Mouse (Mus musculus): ENCODE measurements around the gene Kif12. TPM values are rescaled to one million over a fixed set of nuclear protein-coding genes. Genes with fewer than 3 reads are reported as not detected.
A peak's percentile ranks its signal among the peaks of the same experiment; 100 is the strongest.

Kif12 gene
- polyA plus RNA-seq, 1 experiment from 2014 or later: not detected

DNA sequence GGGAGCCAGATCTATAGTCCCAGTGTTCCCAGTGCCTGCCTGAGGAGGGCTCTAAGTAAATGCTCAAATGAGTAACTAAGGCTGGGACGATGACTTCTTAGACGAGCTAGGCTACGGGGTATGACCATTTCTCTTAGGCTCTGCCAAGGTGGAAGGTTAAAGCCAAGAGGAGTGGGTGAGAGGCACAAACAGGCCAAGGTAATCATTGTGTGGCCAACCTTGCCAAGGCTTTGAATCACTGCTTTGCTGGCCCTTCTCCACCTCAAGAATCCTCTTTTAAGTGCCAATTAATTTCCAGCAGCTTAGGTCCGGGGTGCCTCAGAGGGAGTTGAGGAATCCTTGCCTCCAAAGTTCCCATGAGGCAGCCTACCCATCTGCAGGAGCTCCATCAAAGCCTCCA is 1.9 kb downstream of the Kif12 start:
- WGBS: 90% methylated on average over 4 of the region's 4 CpGs
- Histone ChIP-seq H3K9me3 (ENCODE audit: control insufficient read depth, low read length) (0 out of 2 replicates have a peak, but pooled peaks cover 2% of the 10 kb centered on the region), H3K27me3 (replicated peaks; ENCODE audit: control insufficient read depth, insufficient read depth, low read length) (peaks cover 2% of the 10 kb centered on the region; the same call in 1 of the 2 replicates), H3K4me2 (ENCODE audit: low read length) (no peak overlapping the region), H3K4me3 (ENCODE audit: low read length) (no peak overlapping the region), H3K27ac (ENCODE audit: low read depth, low read length) (no peak overlapping the region), H3K36me3 (ENCODE audit: control insufficient read depth, insufficient read depth, low read length) (no peaks in the 10 kb centered on the region), H3K4me1 (ENCODE audit: control insufficient read depth, insufficient read depth, low read depth, low read length) (no peaks in the 10 kb centered on the region), H3K9ac (ENCODE audit: low read depth, low read length) (no peak overlapping the region)
- ATAC-seq: no peak

DNA sequence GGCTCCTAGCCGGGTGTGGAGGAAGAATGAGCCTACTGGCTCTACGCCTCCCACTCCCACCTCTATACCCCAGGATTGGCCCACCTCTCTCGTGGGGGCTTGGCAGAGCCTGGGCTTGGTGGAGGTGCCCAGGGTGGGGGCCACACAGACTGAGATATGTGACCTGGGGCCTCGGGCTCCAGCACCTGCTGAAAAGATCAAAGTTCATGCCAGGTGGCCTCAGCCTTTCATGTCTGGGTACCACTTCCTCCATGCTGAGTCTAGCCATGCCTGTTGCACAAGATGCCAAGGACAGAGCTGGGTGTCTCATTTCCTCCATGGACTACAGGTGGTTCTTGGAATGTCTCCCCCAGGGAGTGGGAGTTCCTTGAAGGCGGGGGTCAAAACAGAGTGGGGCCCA is 5.6 kb downstream of the Kif12 start:
- ATAC-seq: no peak
- H3K4me2 ChIP-seq (ENCODE audit: low read length): no peak overlapping the region
- WGBS: 89% methylated on average over 5 of the region's 5 CpGs
- H3K9me3 ChIP-seq (ENCODE audit: control insufficient read depth, low read length): no peaks in the 10 kb centered on the region
- H3K4me3 ChIP-seq (ENCODE audit: low read length): no peak overlapping the region
- no peaks in the 10 kb centered on the region for H3K4me1 ChIP-seq (ENCODE audit: control insufficient read depth, insufficient read depth, low read depth, low read length)
- no peak overlapping the region for H3K27ac ChIP-seq (ENCODE audit: low read depth, low read length)
- H3K9ac ChIP-seq (ENCODE audit: low read depth, low read length): no peak overlapping the region
- no peaks in the 10 kb centered on the region for H3K27me3 ChIP-seq (replicated peaks; ENCODE audit: control insufficient read depth, insufficient read depth, low read length)
- H3K36me3 ChIP-seq (ENCODE audit: control insufficient read depth, insufficient read depth, low read length): no peaks in the 10 kb centered on the region

DNA sequence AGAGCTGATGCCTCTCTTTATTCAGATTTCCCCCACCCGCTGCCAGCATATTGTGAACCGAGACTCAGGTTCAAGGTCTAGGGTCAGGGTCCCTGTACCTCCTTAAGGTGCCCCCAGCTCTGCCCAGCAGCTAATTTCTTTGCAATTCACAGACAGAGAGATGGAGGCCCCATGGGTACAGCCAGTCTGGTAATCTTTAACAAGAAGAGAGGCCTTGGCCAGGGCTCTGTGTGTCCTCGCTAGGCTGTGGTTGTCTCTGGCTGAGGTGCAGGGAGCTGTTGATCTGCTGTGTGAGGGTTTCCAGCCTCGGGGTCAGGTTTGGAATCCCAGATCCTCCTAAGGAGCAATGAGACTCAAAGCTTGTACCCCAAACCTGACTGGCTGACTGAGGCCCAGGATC is 6.3 kb downstream of the Kif12 start:
- Histone ChIP-seq H3K27me3 (replicated peaks; ENCODE audit: control insufficient read depth, insufficient read depth, low read length) (no peaks in the 10 kb centered on the region), H3K36me3 (ENCODE audit: control insufficient read depth, insufficient read depth, low read length) (no peaks in the 10 kb centered on the region), H3K9ac (ENCODE audit: low read depth, low read length) (no peak overlapping the region), H3K4me3 (ENCODE audit: low read length) (no peak overlapping the region), H3K4me1 (ENCODE audit: control insufficient read depth, insufficient read depth, low read depth, low read length) (no peaks in the 10 kb centered on the region), H3K27ac (ENCODE audit: low read depth, low read length) (no peak overlapping the region), H3K9me3 (ENCODE audit: control insufficient read depth, low read length) (no peaks in the 10 kb centered on the region), H3K4me2 (ENCODE audit: low read length) (no peak overlapping the region)
- 89% methylated on average over 4 of the region's 4 CpGs for WGBS
- no peak for ATAC-seq

DNA sequence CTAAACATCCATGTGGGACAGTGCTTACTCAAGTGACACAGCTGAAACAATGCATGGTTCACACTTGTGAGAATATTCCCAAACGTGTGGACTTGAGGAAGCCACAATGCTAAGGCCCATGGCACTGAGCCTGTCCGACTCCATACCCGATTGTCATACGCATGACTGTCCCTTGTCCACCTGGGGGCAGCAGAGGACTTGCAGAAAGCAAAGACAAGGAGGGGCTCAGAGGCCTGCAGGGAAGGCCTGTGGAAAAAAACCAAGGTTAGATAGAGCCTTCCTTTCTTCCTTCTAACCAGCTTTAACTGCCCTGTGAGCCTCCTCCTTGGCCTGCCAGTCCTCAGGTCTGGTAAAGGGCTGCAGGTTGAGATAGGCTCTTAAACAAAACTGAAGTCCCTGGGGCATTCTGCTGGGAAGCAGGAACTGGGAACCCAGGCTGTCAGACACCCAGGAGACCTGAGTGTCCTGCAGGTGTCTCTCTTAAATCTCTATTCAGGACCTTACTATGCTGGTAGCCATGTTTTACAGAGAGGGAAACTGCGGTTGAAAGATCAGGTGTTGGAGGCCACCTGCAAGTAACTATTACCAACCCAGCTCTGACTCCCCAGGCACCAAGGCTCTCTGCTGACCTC is 12.9 kb downstream of the Kif12 start:
- no peak overlapping the region for H3K4me3 ChIP-seq (ENCODE audit: low read length)
- WGBS: 18% methylated on average over 5 of the region's 5 CpGs
- H3K4me2 ChIP-seq (ENCODE audit: low read length): no peak overlapping the region
- no peaks in the 10 kb centered on the region for H3K4me1 ChIP-seq (ENCODE audit: control insufficient read depth, insufficient read depth, low read depth, low read length)
- no peaks in the 10 kb centered on the region for H3K9me3 ChIP-seq (ENCODE audit: control insufficient read depth, low read length)
- no peak overlapping the region for H3K9ac ChIP-seq (ENCODE audit: low read depth, low read length)
- H3K27ac ChIP-seq (ENCODE audit: low read depth, low read length): no peak overlapping the region
- H3K36me3 ChIP-seq (ENCODE audit: control insufficient read depth, insufficient read depth, low read length): no peaks in the 10 kb centered on the region
- peak; percentile 96 for ATAC-seq
- H3K27me3 ChIP-seq (replicated peaks; ENCODE audit: control insufficient read depth, insufficient read depth, low read length): no peaks in the 10 kb centered on the region

DNA sequence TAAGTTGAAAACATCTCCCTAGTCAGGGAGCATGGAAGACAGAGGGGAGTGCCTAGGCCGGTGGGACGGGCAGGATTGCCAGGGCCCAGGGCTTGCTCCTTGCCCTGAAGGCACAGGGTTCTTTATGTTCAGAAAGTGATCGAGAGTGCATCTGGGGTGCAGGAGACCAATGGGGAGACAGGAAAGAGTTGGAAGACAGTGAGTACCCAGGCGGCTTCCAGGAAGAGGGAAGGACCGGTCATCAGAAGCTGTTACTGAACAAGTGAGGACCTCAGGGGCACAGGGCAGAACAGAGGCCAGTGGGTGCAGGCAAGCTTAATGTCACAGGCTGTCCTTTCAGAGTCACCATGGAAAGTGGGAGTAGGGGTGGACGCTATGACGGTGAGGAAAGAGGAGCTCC is 13.7 kb downstream of the Kif12 start:
- no peak for ATAC-seq
- Histone ChIP-seq H3K27ac (ENCODE audit: low read depth, low read length) (no peak overlapping the region), H3K4me1 (ENCODE audit: control insufficient read depth, insufficient read depth, low read depth, low read length) (no peaks in the 10 kb centered on the region), H3K4me3 (ENCODE audit: low read length) (no peak overlapping the region), H3K9me3 (ENCODE audit: control insufficient read depth, low read length) (no peaks in the 10 kb centered on the region), H3K36me3 (ENCODE audit: control insufficient read depth, insufficient read depth, low read length) (no peaks in the 10 kb centered on the region), H3K9ac (ENCODE audit: low read depth, low read length) (no peak overlapping the region), H3K4me2 (ENCODE audit: low read length) (no peak overlapping the region), H3K27me3 (replicated peaks; ENCODE audit: control insufficient read depth, insufficient read depth, low read length) (no peaks in the 10 kb centered on the region)
- 95% methylated on average over 7 of the region's 7 CpGs for WGBS

DNA sequence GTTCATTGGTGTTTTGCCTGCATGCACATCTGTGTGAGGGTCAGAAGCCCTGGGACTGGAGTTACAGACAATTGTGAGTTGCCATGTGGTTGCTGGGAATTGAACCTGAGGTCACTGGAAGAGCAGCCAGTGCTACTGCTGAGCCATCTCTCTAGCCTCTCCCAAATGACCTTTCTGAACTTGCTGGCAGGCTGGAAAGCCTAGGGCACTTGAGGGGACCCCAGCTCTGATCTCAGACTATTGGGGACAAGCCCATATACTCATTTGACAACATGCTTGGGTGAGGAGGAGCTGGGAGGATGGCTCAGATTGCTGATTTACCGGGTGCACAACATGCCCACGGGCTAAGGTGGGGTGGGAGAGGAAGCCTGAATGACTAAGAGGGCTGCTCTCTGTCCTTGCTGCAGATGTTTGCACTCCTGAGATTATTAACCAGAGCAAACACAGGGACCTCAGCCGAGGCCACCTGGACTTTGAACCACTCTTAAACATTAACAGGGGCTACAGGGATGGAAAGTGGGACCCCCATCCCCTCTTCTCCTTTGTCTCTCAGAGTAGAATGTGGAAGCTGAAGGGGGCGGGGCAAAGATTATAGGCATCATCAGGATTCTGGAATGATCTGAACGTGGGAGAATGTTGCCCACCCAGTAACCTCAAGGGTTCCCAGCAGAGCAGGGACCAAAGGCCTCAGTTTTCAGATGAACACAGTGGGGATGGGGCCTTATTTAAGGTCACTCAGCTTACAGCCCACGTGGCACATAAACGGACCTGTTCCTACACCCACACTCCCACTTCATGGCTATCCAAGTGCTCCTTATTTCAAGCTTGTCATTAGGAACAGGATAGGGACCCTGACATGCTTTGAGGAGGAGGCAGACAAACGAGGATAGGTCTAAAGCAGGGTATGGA is 15.0 kb downstream of the Kif12 start:
- H3K27ac ChIP-seq (ENCODE audit: low read depth, low read length): no peak overlapping the region
- H3K4me1 ChIP-seq (ENCODE audit: control insufficient read depth, insufficient read depth, low read depth, low read length): no peaks in the 10 kb centered on the region
- no peak overlapping the region for H3K4me3 ChIP-seq (ENCODE audit: low read length)
- H3K36me3 ChIP-seq (ENCODE audit: control insufficient read depth, insufficient read depth, low read length): no peaks in the 10 kb centered on the region
- 61% methylated on average over 8 of the region's 8 CpGs for WGBS
- ATAC-seq: no peak
- H3K27me3 ChIP-seq (replicated peaks; ENCODE audit: control insufficient read depth, insufficient read depth, low read length): no peaks in the 10 kb centered on the region
- H3K4me2 ChIP-seq (ENCODE audit: low read length): no peak overlapping the region
- H3K9me3 ChIP-seq (ENCODE audit: control insufficient read depth, low read length): no peaks in the 10 kb centered on the region
- no peak overlapping the region for H3K9ac ChIP-seq (ENCODE audit: low read depth, low read length)

DNA sequence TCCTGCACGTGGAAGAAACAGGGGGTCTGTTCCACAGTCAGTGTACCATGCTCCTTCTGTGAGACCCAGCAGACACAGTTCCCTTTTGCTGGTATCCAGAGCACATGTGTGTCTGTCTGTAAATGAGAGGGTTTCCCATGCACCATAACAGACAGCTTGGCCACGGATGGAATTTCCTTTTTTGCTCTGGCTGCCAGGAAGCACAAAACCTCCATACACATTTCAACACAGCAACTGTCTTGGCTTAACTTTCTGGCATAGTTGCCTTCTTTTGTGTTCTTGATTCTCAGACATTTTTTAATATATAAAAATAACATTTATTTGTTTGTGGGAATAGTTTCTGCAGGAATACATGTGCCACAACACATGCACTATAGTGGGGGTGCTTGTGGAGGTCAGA is 16.3 kb downstream of the Kif12 start:
- 68% methylated on average over 2 of the region's 2 CpGs for WGBS

DNA sequence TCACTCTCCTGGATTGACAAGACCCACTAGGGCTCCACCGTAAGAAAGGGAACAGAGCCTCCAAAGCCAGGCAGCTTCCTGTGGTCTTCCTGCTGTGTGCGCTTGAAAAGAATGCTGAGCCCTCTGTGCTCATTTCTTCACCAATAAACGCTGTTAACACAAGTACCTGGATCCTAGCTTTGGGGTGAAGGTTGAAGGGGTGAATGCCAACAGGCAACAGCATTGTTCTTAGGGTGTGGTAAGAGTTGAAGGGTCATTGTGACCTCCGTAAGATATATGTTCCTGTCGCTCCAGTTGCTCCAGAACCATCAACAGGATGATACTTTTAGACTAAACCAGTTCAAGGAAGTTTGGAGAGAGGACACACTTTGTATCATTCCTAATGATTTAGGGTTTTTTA is 17.2 kb downstream of the Kif12 start, which contains the start of gene Ambp:
Gene Ambp (minus strand): TSS at position 101 of the 400 bp plus-strand sequence.
- 67% methylated on average over 5 of the region's 5 CpGs for WGBS
- H3K9ac ChIP-seq (ENCODE audit: low read depth, low read length): no peak within 1 kb of the TSS
- H3K27me3 ChIP-seq (replicated peaks; ENCODE audit: control insufficient read depth, insufficient read depth, low read length): no peaks in the 10 kb centered on the region
- H3K27ac ChIP-seq (ENCODE audit: low read depth, low read length): no peak within 1 kb of the TSS
- H3K4me3 ChIP-seq (ENCODE audit: low read length): no peak within 1 kb of the TSS
- no peak for ATAC-seq
- no peaks in the 10 kb centered on the region for H3K36me3 ChIP-seq (ENCODE audit: control insufficient read depth, insufficient read depth, low read length)
- no peaks in the 10 kb centered on the region for H3K4me1 ChIP-seq (ENCODE audit: control insufficient read depth, insufficient read depth, low read depth, low read length)
- no peaks in the 10 kb centered on the region for H3K9me3 ChIP-seq (ENCODE audit: control insufficient read depth, low read length)
- no peak within 1 kb of the TSS for H3K4me2 ChIP-seq (ENCODE audit: low read length)

More for the DNA sequence above, 16.3 kb downstream of the Kif12 start:
- no peaks in the 10 kb centered on the region for H3K4me1 ChIP-seq (ENCODE audit: control insufficient read depth, insufficient read depth, low read depth, low read length)
- H3K36me3 ChIP-seq (ENCODE audit: control insufficient read depth, insufficient read depth, low read length): no peaks in the 10 kb centered on the region
- no peaks in the 10 kb centered on the region for H3K27me3 ChIP-seq (replicated peaks; ENCODE audit: control insufficient read depth, insufficient read depth, low read length)
- H3K9me3 ChIP-seq (ENCODE audit: control insufficient read depth, low read length): no peaks in the 10 kb centered on the region
- no peak overlapping the region for H3K4me3 ChIP-seq (ENCODE audit: low read length)
- H3K9ac ChIP-seq (ENCODE audit: low read depth, low read length): no peak overlapping the region
- no peak overlapping the region for H3K27ac ChIP-seq (ENCODE audit: low read depth, low read length)
- no peak overlapping the region for H3K4me2 ChIP-seq (ENCODE audit: low read length)
- ATAC-seq: no peak

DNA sequence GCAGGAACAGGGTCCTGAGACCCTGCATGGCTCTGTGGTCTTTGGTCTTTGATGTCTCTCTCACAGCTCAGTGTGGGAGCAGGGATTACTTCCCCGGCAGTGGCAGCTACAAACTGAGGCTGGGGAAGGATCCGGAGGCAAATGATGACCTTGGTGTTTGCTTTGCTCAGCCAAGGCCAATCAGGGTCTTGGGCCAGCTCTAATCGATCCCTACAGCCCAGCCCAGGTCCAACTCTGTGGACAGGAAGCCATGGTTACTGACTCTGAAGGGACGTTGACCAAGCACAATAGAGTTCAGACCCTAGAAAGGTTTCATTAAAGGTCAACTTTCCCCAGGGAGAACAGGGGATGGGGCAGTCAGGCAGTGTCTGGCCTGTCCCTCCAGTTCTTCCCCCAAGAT is 17.9 kb downstream of the Kif12 start:
- no peak overlapping the region for H3K9ac ChIP-seq (ENCODE audit: low read depth, low read length)
- no peaks in the 10 kb centered on the region for H3K4me1 ChIP-seq (ENCODE audit: control insufficient read depth, insufficient read depth, low read depth, low read length)
- no peaks in the 10 kb centered on the region for H3K36me3 ChIP-seq (ENCODE audit: control insufficient read depth, insufficient read depth, low read length)
- no peak for ATAC-seq
- no peak overlapping the region for H3K4me2 ChIP-seq (ENCODE audit: low read length)
- H3K4me3 ChIP-seq (ENCODE audit: low read length): no peak overlapping the region
- no peak overlapping the region for H3K27ac ChIP-seq (ENCODE audit: low read depth, low read length)
- WGBS: 80% methylated on average over 4 of the region's 4 CpGs
- H3K9me3 ChIP-seq (ENCODE audit: control insufficient read depth, low read length): no peaks in the 10 kb centered on the region
- H3K27me3 ChIP-seq (replicated peaks; ENCODE audit: control insufficient read depth, insufficient read depth, low read length): no peaks in the 10 kb centered on the region
